Mouse (Mus musculus): Measurements from ENCODE around the gene Tmem156.
"Not testable (repeated sequence)": the region's sequence is repeated elsewhere in the genome, so short reads cannot be mapped to it uniquely, and the experiment has no call there.

Tmem156 gene

DNA sequence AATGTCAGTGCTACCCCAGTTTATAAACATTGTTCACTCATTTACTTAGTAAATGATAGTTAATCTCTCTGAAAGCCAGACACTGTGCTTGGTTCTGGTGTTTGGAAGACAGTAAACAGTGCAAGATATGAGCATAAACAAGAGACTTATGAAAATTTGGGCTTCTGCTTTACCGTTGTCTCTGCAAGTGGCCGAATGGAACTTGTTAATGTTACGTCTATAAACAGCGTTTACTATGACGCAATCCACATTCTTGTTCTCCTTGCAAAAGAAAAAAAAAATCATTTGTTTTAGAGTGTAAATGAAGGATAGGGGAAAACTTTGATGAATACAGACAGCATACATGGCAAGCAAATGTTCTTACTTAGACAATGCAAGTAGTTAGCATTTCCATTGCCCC lies at the start of gene Tmem156:
Gene Tmem156, minus strand, starts transcription at position 212 of the 400 bp plus-strand sequence.
- in situ Hi-C loops (cut with MseI, MboI), result no loop called here

DNA sequence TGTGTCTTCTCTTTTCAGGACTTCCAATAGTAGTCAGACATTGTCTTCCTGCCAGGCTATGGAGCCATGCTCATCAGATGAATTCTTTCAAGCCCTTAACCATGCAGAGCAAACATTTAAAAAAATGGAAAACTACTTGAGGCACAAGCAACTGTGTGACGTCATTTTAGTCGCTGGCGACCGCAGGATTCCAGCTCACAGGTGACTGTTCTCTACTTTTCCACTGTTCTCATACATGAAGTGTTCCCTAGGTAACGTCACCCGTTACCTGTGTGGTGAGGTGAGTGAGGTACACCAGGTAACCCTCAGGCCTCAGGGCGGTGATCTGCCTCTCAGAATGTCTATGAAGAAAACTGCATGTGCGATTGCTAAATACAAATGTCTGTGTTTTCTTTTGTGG lies 49.3 kb upstream of the Tmem156 start:
- in situ Hi-C loops (cut with MseI, MboI), result no loop called here

- in situ Hi-C loops (cut with MseI, MboI), result no loop called here
These were observed 45.1 kb upstream of the Tmem156 start for GRCm38 (mm10) chr5:65137073-65137472.

GRCm38 (mm10) chr5:65136159-65136558 lies 44.2 kb upstream of the Tmem156 start:
- in situ Hi-C loops (cut with MseI, MboI), result no loop called here

DNA sequence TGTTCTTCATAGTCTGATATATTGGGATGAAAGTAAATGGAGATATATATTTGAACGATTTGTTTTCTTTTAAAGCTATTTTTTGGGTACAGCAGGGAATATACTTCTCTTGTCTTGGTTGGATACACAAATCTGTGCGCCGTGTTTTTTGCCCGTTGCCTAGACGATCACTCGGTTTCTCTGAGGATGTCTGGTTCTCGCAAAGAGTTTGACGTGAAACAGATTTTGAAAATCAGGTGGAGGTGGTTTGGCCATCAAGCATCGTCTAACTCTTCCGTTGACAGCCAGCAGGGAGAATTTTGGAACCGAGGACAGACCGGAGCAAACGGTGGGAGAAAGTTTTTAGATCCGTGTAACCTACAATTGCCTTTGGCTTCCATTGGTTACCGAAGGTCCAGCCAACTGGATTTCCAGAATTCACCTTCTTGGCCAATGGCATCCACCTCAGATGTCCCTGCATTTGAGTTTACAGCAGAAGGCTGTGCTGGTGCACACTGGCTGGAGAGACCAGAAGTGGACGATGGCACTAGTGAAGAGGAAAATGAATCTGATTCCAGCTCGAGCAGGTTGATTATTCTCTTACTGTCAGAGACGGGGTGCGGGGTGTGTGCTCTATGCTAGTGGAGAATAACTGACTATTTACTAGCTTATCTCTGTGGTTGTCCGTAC lies 39.4 kb upstream of the Tmem156 start:
- in situ Hi-C loops (cut with MseI, MboI), result no loop called here

GRCm38 (mm10) chr5:65130528-65131210 lies 38.7 kb upstream of the Tmem156 start:
- in situ Hi-C loops (cut with MseI, MboI), result no loop called here

GRCm38 (mm10) chr5:65128481-65128880 lies 36.5 kb upstream of the Tmem156 start:
- in situ Hi-C loops (cut with MseI, MboI), result no loop called here

GRCm38 (mm10) chr5:65126137-65126536 lies 34.2 kb upstream of the Tmem156 start:
- in situ Hi-C loops (cut with MseI, MboI), result no loop called here

DNA sequence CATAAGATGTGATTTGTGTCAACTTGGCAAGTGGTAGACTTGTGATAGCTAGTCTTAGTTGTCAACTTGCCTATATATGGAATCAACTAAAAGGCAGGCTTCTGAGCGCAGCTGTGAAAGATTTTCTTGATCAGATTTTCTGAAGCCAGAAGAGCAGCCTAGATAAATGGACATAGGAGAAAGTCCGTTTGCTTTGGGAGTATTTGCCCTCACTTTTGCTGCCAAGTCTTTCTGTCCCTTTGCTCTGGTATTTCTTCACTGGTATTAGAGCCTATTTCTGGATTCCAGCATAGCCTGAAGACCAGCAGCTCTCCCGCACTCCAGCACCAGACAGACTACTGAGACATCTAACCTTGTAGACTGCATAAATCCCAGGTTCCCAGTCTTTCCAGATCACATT lies 30.7 kb upstream of the Tmem156 start:
- in situ Hi-C loops (cut with MseI, MboI), result no loop called here

GRCm38 (mm10) chr5:65119918-65120317 lies 28.0 kb upstream of the Tmem156 start:
- in situ Hi-C loops (cut with MseI, MboI), result no loop called here

DNA sequence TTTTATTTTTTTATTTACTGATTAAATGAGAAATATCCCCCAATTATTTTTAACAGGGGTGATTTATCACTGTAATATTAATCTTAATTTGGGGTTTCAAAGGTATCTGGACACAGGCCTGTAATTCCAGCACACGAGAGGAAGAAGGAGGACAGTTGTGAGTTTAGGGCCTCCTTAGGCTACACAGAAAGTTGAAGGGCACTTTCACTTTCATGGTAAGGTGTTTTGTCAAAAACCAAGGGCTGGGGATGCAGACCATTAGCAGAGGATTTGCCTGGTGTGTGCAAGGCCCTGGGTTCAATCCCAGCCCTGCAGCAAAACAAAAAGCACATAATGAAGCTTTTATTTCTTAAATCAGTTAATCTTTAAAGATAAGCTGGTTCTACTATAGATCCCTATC lies 27.6 kb upstream of the Tmem156 start:
- in situ Hi-C loops (cut with MseI, MboI), result no loop called here

GRCm38 (mm10) chr5:65116789-65117188 lies 24.9 kb upstream of the Tmem156 start:
- in situ Hi-C loops (cut with MseI, MboI), result no loop called here

- in situ Hi-C loops (cut with MseI, MboI), result no loop called here
These were observed 21.4 kb upstream of the Tmem156 start for GRCm38 (mm10) chr5:65113323-65113722.

GRCm38 (mm10) chr5:65112225-65112624 lies 20.3 kb upstream of the Tmem156 start:
- in situ Hi-C loops (cut with MseI, MboI), result not testable (repeated sequence)

DNA sequence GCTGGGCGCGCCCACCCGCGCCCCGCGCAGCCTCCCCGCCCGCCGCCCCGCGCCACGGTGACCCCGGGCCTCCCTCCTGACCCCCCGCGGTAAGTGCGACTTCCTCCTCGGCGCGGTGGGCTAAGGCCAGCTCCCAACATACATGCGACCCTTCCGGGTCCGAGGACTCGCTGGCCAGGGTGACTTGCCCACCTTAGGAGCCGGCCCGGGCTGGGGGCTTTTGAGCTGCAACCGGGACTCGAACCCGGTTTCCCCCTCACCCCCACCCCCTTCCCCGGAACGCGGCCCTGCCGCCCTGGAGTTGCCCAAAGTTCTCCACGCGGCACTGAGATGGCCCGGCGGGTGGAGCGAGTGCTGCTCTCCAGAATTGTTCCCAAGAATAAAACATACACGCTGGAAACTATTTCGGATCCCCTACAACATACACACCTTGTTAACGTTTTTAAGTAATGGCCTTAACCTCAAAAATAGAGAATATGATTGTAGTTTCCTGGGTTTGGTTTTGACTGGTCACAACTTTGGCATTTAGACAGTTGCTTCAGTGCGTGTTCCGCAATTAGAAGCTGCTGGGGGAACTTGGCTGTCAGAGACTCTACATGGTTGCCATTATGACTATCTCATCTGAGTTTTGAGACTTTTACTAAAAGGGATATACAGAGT lies 16.0 kb upstream of the Tmem156 start:
- in situ Hi-C loops (cut with MseI, MboI), result no loop called here

- in situ Hi-C loops (cut with MseI, MboI), result no loop called here
These were observed 15.2 kb upstream of the Tmem156 start, which contains the start of gene Klhl5 for GRCm38 (mm10) chr5:65106876-65107772. Gene Klhl5, plus strand, starts transcription at chr5:65107539.

GRCm38 (mm10) chr5:65102641-65103042 lies 10.7 kb upstream of the Tmem156 start:
- in situ Hi-C loops (cut with MseI, MboI), result no loop called here

DNA sequence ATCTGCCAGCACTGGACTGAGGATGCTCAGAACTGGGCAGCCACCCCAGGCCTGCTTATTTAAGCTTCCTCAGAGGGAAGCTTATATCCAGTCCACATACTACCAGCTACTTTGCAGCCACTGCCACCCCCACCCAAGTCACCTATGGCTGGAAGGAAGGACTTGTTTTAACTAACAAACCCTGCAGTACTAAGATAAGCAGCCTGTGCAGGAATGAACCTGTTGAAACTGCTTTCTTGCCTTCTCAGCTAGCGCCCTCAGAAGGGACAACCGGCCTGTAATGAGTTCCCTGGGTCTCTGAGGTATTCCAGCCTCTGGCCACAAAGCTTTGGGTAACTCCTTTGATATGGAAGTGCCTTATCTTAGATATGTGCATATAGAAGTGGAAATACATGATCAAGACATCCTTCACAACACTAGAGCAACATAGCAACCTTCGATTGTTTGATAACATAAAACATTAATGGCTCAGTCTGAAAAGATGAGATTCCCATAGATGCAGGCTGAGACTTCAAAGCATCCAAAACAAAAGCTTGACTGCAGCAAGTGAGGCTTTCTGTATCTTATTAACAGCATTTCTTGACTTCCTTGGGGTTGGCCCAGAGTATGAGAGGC lies 10.2 kb upstream of the Tmem156 start:
- in situ Hi-C loops (cut with MseI, MboI), result no loop called here

- in situ Hi-C loops (cut with MseI, MboI), result no loop called here
These were observed 9.7 kb upstream of the Tmem156 start for GRCm38 (mm10) chr5:65101621-65102020.

DNA sequence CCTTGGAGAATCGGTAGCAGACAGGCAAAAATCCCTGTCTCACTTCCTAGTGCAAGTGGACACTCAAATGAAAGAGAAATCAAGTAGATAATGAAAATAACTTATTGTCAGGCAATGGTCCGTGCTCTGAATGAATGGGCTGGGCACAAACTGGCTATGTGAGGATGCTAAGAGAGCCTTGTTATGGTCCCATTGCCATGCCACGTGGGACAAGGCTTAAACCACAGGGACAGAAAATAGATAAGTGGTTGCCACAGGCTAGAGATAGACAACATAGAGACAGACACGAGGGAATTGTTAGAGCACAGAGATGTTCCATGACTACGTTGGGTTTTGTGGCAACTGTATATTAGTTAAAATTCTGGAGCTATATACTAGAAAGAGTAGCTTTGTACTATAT lies 9.3 kb upstream of the Tmem156 start:
- in situ Hi-C loops (cut with MseI, MboI), result no loop called here

GRCm38 (mm10) chr5:65100002-65100401 lies 8.1 kb upstream of the Tmem156 start:
- in situ Hi-C loops (cut with MseI, MboI), result no loop called here
